Mouse (Mus musculus): ENCODE measurements around the gene Efnb2. TPM values are rescaled to one million over a fixed set of nuclear protein-coding genes. Genes with fewer than 3 reads are reported as not detected.

Gene Efnb2
- polyA plus RNA-seq, 1 experiment from 2014 or later = 30.6 TPM

- Histone ChIP-seq H3K4me2 (ENCODE audit: low read depth, low read length) (no peak overlapping the region), H3K9ac (ENCODE audit: low read depth, low read length) (0 out of 2 replicates have a peak overlapping the region, but pooled peaks have one; percentile 25), H3K36me3 (ENCODE audit: control insufficient read depth, insufficient read depth, low read length) (peaks cover 28% of the 10 kb centered on the region), H3K4me3 (ENCODE audit: low read depth, low read length) (no peak overlapping the region), H3K27ac (replicated peaks; ENCODE audit: low read depth, low read length) (no peak overlapping the region), H3K9me3 (ENCODE audit: control insufficient read depth, low read length) (no peaks in the 10 kb centered on the region), H3K4me1 (ENCODE audit: control insufficient read depth, insufficient read depth, low read length) (peaks cover 21% of the 10 kb centered on the region), H3K27me3 (replicated peaks; ENCODE audit: control insufficient read depth, insufficient read depth, low read length) (no peaks in the 10 kb centered on the region)
- ATAC-seq (ENCODE audit: low read depth) = no peak
- 84% methylated on average over 2 of the region's 2 CpGs for WGBS
- no peak for DNase-seq (ENCODE audit: low spot score)
Measured at GRCm38 (mm10) chr8:8685517-8685916, 24.5 kb upstream of the Efnb2 start.

DNA sequence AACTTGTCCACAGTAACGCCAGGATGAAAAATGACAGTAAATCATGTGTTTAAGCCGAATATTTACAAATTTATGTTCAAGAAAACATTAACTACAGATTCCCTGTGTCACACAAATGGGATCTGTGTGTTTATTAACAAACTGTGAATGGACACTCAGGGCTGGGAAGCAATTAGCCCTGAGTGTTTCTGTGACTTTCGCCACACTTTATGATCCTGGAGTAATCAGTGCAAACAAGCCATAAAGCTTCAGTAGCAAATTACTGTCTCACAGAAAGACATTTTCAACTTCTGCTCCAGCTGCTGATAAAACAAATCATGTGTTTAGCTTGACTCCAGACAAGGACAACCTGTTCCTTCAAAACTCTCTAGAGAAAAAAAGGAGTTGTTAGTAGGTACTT lies 21.7 kb upstream of the Efnb2 start:
- Histone ChIP-seq H3K4me3 (ENCODE audit: low read depth, low read length) (no peak overlapping the region), H3K9ac (ENCODE audit: low read depth, low read length) (no peak overlapping the region), H3K4me2 (ENCODE audit: low read depth, low read length) (no peak overlapping the region), H3K4me1 (ENCODE audit: control insufficient read depth, insufficient read depth, low read length) (peaks cover 9% of the 10 kb centered on the region; the same call in 1 of the 2 replicates), H3K36me3 (ENCODE audit: control insufficient read depth, insufficient read depth, low read length) (peaks cover 56% of the 10 kb centered on the region), H3K9me3 (ENCODE audit: control insufficient read depth, low read length) (no peaks in the 10 kb centered on the region), H3K27me3 (replicated peaks; ENCODE audit: control insufficient read depth, insufficient read depth, low read length) (no peaks in the 10 kb centered on the region), H3K27ac (replicated peaks; ENCODE audit: low read depth, low read length) (no peak overlapping the region)
- 92% methylated on average over 3 of the region's 3 CpGs for WGBS
- ATAC-seq (ENCODE audit: low read depth) (no peak), DNase-seq (ENCODE audit: low spot score) (no peak)

GRCm38 (mm10) chr8:8678236-8678635 lies 17.2 kb upstream of the Efnb2 start:
- DNase-seq (ENCODE audit: low spot score) (no peak), ATAC-seq (ENCODE audit: low read depth) (no peak)
- Histone ChIP-seq H3K9me3 (ENCODE audit: control insufficient read depth, low read length) (no peaks in the 10 kb centered on the region), H3K27ac (replicated peaks; ENCODE audit: low read depth, low read length) (no peak overlapping the region), H3K4me2 (ENCODE audit: low read depth, low read length) (no peak overlapping the region), H3K4me3 (ENCODE audit: low read depth, low read length) (no peak overlapping the region), H3K9ac (ENCODE audit: low read depth, low read length) (no peak overlapping the region), H3K27me3 (replicated peaks; ENCODE audit: control insufficient read depth, insufficient read depth, low read length) (no peaks in the 10 kb centered on the region), H3K4me1 (ENCODE audit: control insufficient read depth, insufficient read depth, low read length) (no peaks in the 10 kb centered on the region), H3K36me3 (ENCODE audit: control insufficient read depth, insufficient read depth, low read length) (peaks cover 91% of the 10 kb centered on the region)
- WGBS = 86% methylated on average over 3 of the region's 3 CpGs

- Histone ChIP-seq H3K27me3 (replicated peaks; ENCODE audit: control insufficient read depth, insufficient read depth, low read length) (no peaks in the 10 kb centered on the region), H3K4me2 (ENCODE audit: low read depth, low read length) (no peak overlapping the region), H3K4me1 (ENCODE audit: control insufficient read depth, insufficient read depth, low read length) (no peaks in the 10 kb centered on the region), H3K27ac (replicated peaks; ENCODE audit: low read depth, low read length) (no peak overlapping the region), H3K4me3 (ENCODE audit: low read depth, low read length) (no peak overlapping the region), H3K36me3 (ENCODE audit: control insufficient read depth, insufficient read depth, low read length) (peaks cover 80% of the 10 kb centered on the region), H3K9ac (ENCODE audit: low read depth, low read length) (no peak overlapping the region), H3K9me3 (ENCODE audit: control insufficient read depth, low read length) (no peaks in the 10 kb centered on the region)
- 85% methylated on average over 5 of the region's 5 CpGs for WGBS
- ATAC-seq (ENCODE audit: low read depth) (no peak), DNase-seq (ENCODE audit: low spot score) (no peak)
Measured at GRCm38 (mm10) chr8:8674864-8675263, 13.8 kb upstream of the Efnb2 start.

GRCm38 (mm10) chr8:8661759-8662138 lies 707 bp upstream of the Efnb2 start:
- Histone ChIP-seq H3K36me3 (ENCODE audit: control insufficient read depth, insufficient read depth, low read length) (peaks cover 8% of the 10 kb centered on the region; the same call in 1 of the 2 replicates), H3K27me3 (replicated peaks; ENCODE audit: control insufficient read depth, insufficient read depth, low read length) (no peaks in the 10 kb centered on the region), H3K4me1 (ENCODE audit: control insufficient read depth, insufficient read depth, low read length) (peaks cover 2% of the 10 kb centered on the region; the same call in 1 of the 2 replicates), H3K9me3 (ENCODE audit: control insufficient read depth, low read length) (no peaks in the 10 kb centered on the region), H3K4me2 (ENCODE audit: low read depth, low read length) (peak overlapping the region; percentile 69), H3K4me3 (ENCODE audit: low read depth, low read length) (peak overlapping the region; percentile 87), H3K9ac (ENCODE audit: low read depth, low read length) (peak overlapping the region; percentile 92), H3K27ac (replicated peaks; ENCODE audit: low read depth, low read length) (peak overlapping the region; percentile 55)
- peak; percentile 3; the same call in 1 of the 2 replicates for ATAC-seq (ENCODE audit: low read depth)
- peak; percentile 94 for DNase-seq (ENCODE audit: low spot score)
- WGBS = 1% methylated on average over 23 of the region's 23 CpGs

DNA sequence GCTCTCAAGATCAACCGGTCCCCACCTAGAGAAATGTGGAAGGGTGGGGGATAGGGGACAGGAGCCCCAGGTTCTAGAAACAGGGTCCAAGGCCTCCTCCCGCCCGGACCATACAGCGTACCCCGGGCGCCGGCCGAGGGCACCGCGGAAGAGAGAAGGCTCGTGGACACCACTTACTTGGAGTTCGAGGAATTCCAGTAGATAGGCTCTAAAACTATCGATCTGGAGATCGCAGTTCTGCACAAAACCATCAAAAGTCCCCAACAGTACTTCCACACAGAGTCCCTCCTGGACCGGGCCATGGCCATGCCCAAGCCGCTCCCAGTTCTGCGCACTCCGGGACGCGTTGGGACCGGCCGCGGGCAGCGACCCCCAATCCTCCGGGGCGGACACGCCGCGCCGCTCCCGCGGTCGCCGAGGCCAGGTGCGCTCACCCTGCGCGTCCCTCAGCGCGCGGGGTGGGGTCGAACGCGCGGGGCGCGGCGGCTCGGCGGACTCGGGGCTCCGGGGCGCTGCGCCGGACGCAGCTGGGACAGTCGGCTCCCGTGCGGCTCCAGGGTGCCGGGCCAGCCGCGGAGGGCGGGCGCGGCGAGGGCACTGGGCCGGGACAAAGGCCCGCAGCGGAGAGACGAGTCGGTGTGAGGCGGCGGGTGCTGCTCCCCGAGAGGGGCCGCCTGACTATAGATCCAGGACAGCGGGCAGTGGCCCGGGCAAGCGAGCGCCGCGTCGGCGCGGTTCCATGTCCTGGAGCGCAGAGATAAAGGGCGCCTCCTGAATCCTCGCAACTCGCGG lies 539 bp downstream of the Efnb2 start:
- DNase-seq (ENCODE audit: low spot score) = peak; percentile 17
- H3K4me2 ChIP-seq (ENCODE audit: low read depth, low read length) = peak overlapping the region; percentile 69
- H3K36me3 ChIP-seq (ENCODE audit: control insufficient read depth, insufficient read depth, low read length) = no peaks in the 10 kb centered on the region
- peak overlapping the region; percentile 87 for H3K4me3 ChIP-seq (ENCODE audit: low read depth, low read length)
- peak overlapping the region; percentile 81 for H3K27ac ChIP-seq (replicated peaks; ENCODE audit: low read depth, low read length)
- peaks cover 7% of the 10 kb centered on the region for H3K4me1 ChIP-seq (ENCODE audit: control insufficient read depth, insufficient read depth, low read length)
- H3K9me3 ChIP-seq (ENCODE audit: control insufficient read depth, low read length) = no peaks in the 10 kb centered on the region
- WGBS = under 1% methylated on average over 52 of the region's 88 CpGs
- H3K27me3 ChIP-seq (replicated peaks; ENCODE audit: control insufficient read depth, insufficient read depth, low read length) = no peaks in the 10 kb centered on the region
- H3K9ac ChIP-seq (ENCODE audit: low read depth, low read length) = peak overlapping the region; percentile 92
- ATAC-seq (ENCODE audit: low read depth) = peak; percentile 4

GRCm38 (mm10) chr8:8659503-8660306 lies 1.3 kb downstream of the Efnb2 start:
- WGBS = under 1% methylated on average over 40 of the region's 53 CpGs
- H3K4me2 ChIP-seq (ENCODE audit: low read depth, low read length) = peak overlapping the region; percentile 69

GRCm38 (mm10) chr8:8658426-8659224 lies 2.4 kb downstream of the Efnb2 start:
- Histone ChIP-seq H3K4me3 (ENCODE audit: low read depth, low read length) (peak overlapping the region; percentile 87), H3K4me2 (ENCODE audit: low read depth, low read length) (peak overlapping the region; percentile 69), H3K27ac (replicated peaks; ENCODE audit: low read depth, low read length) (peak overlapping the region; percentile 81), H3K27me3 (replicated peaks; ENCODE audit: control insufficient read depth, insufficient read depth, low read length) (no peaks in the 10 kb centered on the region), H3K36me3 (ENCODE audit: control insufficient read depth, insufficient read depth, low read length) (no peaks in the 10 kb centered on the region), H3K9me3 (ENCODE audit: control insufficient read depth, low read length) (no peaks in the 10 kb centered on the region), H3K9ac (ENCODE audit: low read depth, low read length) (peak overlapping the region; percentile 92), H3K4me1 (ENCODE audit: control insufficient read depth, insufficient read depth, low read length) (peaks cover 22% of the 10 kb centered on the region)
- peak; percentile 51 for ATAC-seq (ENCODE audit: low read depth)
- DNase-seq (ENCODE audit: low spot score) = peak; percentile 96
- WGBS = 3% methylated on average over 18 of the region's 19 CpGs

More at GRCm38 (mm10) chr8:8659503-8660306, 1.3 kb downstream of the Efnb2 start:
- Histone ChIP-seq H3K4me1 (ENCODE audit: control insufficient read depth, insufficient read depth, low read length) (peaks cover 15% of the 10 kb centered on the region), H3K9me3 (ENCODE audit: control insufficient read depth, low read length) (no peaks in the 10 kb centered on the region), H3K27ac (replicated peaks; ENCODE audit: low read depth, low read length) (peak overlapping the region; percentile 81), H3K27me3 (replicated peaks; ENCODE audit: control insufficient read depth, insufficient read depth, low read length) (no peaks in the 10 kb centered on the region), H3K4me3 (ENCODE audit: low read depth, low read length) (peak overlapping the region; percentile 87), H3K9ac (ENCODE audit: low read depth, low read length) (peak overlapping the region; percentile 92), H3K36me3 (ENCODE audit: control insufficient read depth, insufficient read depth, low read length) (no peaks in the 10 kb centered on the region)
- DNase-seq (ENCODE audit: low spot score) (peak; percentile 51), ATAC-seq (ENCODE audit: low read depth) (no peak)
